Mouse (Mus musculus) brain, embryonic 14.5 days (tissue): ENCODE results near the gene E2f6. TPM values are rescaled to one million over a fixed set of nuclear protein-coding genes. Genes with fewer than 3 reads are reported as not detected.

Experiments
- DNase-seq: peaks from one replicate; pipeline ENCODE4 v3.0.0-alpha.2; 2011; ENCODE audit warnings: low read depth
- CTCF ChIP-seq: fragments of 200-500 bp; IDR thresholded peaks from 2 replicates; pipeline ENCODE4 v1.5.1; 2012; ENCODE audit warnings: inconsistent platforms, mild to moderate bottlenecking, moderate library complexity, borderline replicate concordance; ENCODE audit not compliant: insufficient read depth, insufficient read length; ENCODE audit errors: extremely low read depth
- POLR2A ChIP-seq: fragments of 200-500 bp; IDR thresholded peaks from 2 replicates; pipeline ENCODE4 v1.6.1; 2012; ENCODE audit warnings: mild to moderate bottlenecking, inconsistent platforms, borderline replicate concordance; ENCODE audit not compliant: poor library complexity, insufficient read depth, insufficient read length, severe bottlenecking; ENCODE audit errors: extremely low read depth
- polyA plus RNA-seq: library from polyadenylated mRNA; depleted of rRNA; stranded (reverse); fragments of >200 nt; gene quantifications from 2 replicates; pipeline ENCODE4 v1.2.3, GENCODE M21; 2012; rRNA removed

Gene E2f6
- 40.6 and 45.3 TPM in 2 replicates for polyA plus RNA-seq

- TF ChIP-seq POLR2A = peak; percentile 47; the same call in 1 of the 2 replicates
- TF ChIP-seq CTCF = no peak
- DNase-seq = peak; percentile 89
Measured at GRCm38 (mm10) chr12:16810525-16811431, at the start of gene E2f6. E2f6 (plus strand) TSS chr12:16810963.

- DNase-seq = no peak
- TF ChIP-seq POLR2A = no peak
- TF ChIP-seq CTCF = no peak
Measured at GRCm38 (mm10) chr12:16761461-16761860, 49.3 kb upstream of the E2f6 start.

GRCm38 (mm10) chr12:16763649-16764422, 46.9 kb upstream of the E2f6 start:
- DNase-seq = no peak
- no peak for TF ChIP-seq CTCF

DNA sequence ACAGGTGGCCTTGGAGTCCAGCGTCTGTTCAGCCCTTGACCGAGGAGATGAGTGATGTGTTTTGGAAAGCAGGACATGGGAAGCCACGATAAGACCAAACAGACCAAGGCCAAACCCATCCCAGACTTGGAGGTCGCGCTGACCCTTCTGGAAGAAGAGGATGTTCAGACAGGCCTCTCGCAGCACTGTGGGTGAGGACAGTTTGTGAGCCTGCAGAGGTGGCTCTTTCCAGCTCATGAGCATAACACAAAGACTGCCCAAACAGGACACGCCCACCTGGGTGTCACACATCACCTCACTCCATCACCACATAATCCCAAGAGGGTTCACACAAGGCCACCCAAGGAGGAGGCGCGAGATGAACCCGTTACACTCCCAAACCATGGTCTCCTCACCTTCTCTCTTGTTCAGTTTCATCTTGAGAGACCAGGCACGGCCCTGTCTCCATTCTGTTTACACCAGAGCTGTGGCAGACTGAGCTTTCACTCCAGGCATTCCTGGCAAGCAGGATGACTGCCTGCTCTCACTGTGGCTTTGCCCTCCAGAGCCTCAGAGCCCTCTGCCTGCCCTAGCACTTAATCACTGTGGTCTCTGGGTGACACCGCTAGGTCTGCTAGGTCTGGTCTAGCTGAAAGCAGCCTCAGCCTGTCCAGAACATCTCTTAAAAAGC, 45.9 kb upstream of the E2f6 start:
- no peak for TF ChIP-seq POLR2A
- TF ChIP-seq CTCF = no peak
- no peak for DNase-seq

DNA sequence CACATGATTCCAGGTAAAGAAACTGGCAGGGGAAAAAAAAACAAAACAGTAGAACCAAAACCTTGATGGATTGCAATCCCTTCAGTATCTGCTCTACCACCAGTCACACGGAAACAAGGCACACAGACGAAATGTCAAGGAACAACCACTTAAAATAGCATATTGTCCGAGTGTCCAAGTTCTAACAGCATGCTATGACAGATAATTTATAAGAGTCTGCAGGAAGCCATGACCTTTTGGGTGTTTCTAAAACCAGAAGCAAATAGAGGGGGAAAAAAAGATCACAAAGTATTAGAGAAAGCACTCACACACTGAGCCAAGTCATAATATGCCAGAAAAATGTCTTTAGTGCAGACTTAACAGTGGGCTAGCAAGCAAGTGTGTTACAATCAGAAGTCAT, 42.5 kb upstream of the E2f6 start:
- DNase-seq = no peak
- TF ChIP-seq POLR2A (no peak), CTCF (no peak)

DNA sequence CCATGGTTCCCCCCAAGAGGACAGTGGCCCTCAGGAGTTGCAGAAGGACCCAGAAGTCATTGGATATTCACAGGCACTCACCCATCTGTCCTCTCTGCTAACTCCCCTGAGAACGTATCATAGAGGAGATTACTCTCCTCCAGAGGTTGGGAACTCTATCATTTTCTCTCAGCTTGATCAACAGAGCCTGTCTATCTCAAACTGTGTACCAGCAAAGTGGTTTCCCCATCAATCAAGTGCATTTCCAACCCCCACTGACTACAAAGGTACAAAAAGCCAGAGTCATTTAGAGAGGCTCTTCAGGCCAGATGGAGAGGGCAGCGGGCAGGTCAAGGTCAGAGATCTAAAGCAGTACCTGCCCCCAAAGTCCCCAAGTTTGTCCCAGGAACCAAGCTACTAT, 42.1 kb upstream of the E2f6 start:
- TF ChIP-seq CTCF (no peak), POLR2A (no peak)
- DNase-seq = no peak

DNA sequence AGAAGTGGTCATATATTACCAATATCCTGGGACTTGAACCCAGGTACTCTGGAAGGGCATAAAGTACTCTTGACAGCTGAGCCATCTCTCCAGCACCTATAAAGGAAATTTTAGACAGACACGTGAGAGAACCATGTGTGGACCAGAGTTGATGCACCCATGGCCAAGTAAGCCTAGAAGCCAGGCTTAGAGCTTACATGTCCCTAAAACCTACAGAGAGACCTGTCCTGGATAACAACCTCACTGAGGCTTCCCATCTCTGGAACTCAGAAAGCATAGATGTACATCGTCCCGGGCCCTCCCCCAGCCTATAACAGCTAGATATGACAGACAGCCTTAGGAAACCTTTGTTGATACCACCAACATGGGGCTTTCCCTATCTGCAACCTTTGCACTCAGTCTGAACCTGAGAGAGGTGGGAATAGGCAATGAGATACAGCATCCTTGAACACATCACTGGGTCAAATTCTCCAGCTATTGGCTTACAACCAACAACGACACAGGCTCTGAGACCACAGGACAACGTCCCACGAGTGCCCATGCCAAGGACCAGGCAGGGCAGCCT, 41.1 kb upstream of the E2f6 start:
- TF ChIP-seq CTCF (no peak), POLR2A (no peak)
- DNase-seq = no peak

GRCm38 (mm10) chr12:16774605-16775004, 36.2 kb upstream of the E2f6 start:
- DNase-seq = no peak
- TF ChIP-seq CTCF (no peak), POLR2A (no peak)

DNA sequence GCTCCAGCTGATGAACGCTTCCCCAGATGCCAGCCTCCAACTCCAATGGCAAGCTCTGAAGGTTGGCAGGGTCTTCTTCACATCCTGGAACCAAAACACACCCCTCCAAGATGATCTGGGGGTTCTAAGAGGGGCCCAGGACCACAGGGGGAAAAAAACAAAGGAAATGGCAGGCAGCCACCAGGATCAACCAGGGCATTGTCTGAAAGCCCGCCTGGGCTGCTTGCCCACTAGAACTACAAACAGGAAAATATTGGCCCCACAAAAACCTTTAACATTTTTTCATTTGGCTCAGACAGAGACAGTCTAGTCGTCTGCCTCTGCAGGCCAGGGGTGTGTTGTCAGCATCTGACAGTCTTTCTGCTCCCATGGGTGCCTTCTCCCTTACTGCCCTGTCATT, 35.4 kb upstream of the E2f6 start:
- no peak for DNase-seq
- no peak for TF ChIP-seq CTCF
- no peak for TF ChIP-seq POLR2A

DNA sequence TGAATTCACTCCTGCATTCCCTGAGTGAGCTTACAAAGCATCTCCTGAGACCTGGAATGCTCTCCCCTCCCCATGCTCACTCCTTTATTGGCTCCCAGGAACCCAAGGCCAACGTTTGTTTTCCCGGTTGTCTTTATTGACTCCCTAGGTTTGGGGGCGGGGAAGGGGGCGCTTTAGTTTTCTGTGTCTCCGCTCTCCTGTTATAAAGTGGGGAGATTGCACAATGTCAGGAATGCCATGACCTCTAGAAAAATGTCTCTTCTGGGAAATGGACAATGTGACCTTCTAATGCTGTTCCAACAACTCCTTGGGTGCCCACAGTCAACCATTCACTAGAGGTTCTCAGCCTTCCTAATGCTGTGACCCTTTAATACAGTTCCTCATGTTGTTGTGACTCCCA, 32.2 kb upstream of the E2f6 start:
- no peak for TF ChIP-seq CTCF
- no peak for TF ChIP-seq POLR2A
- no peak for DNase-seq

DNA sequence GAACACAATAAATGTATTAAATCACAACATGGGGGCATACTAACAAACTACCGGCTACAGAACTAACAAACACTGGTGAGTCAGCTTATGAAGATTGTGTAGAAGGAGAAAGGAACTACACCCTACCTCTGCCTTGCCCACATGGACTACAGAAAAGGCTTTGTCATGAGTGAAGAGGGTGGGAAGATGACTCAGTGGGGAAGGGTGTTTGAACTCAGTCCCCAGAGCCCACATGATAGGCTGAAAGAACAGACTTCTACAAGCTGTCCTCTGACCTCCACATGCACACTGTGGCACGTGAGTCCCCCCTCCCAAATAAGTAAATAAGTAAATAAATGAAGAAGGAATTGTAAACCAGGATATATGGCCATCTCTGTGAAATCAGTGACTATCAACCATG, 31.6 kb upstream of the E2f6 start:
- no peak for DNase-seq
- TF ChIP-seq CTCF (no peak), POLR2A (no peak)

GRCm38 (mm10) chr12:16780320-16780719, 30.4 kb upstream of the E2f6 start:
- DNase-seq = no peak
- no peak for TF ChIP-seq POLR2A
- TF ChIP-seq CTCF = no peak
